Mouse (Mus musculus): ENCODE measurements around the gene Ptger4. TPM values are rescaled to one million over a fixed set of nuclear protein-coding genes. Genes with fewer than 3 reads are reported as not detected.

Gene Ptger4
- polyA plus RNA-seq (2017; shearing (Covaris generic)) = 10 to 100 TPM; 23.6 to 26.3 TPM

GRCm38 (mm10) chr15:5243959-5244905 is at the start of gene Ptger4:
Gene Ptger4, minus strand, starts transcription at chr15:5244187.
- peak; percentile 81 for ATAC-seq

GRCm38 (mm10) chr15:5288412-5288811 is 44.4 kb upstream of the Ptger4 start:
- ATAC-seq = no peak

- no peak for ATAC-seq
These were observed 43.1 kb upstream of the Ptger4 start for GRCm38 (mm10) chr15:5287072-5287471.

- ATAC-seq = no peak
These were observed 37.3 kb upstream of the Ptger4 start for GRCm38 (mm10) chr15:5281316-5281715.

GRCm38 (mm10) chr15:5279831-5280230 is 35.8 kb upstream of the Ptger4 start:
- ATAC-seq = no peak

GRCm38 (mm10) chr15:5278525-5278924 is 34.5 kb upstream of the Ptger4 start:
- ATAC-seq = no peak

GRCm38 (mm10) chr15:5273981-5274380 is 30.0 kb upstream of the Ptger4 start:
- no peak for ATAC-seq

- ATAC-seq = no peak
These were observed 22.1 kb upstream of the Ptger4 start for GRCm38 (mm10) chr15:5266095-5266494.

GRCm38 (mm10) chr15:5262874-5263504 is 19.0 kb upstream of the Ptger4 start:
- peak; percentile 68 for ATAC-seq

GRCm38 (mm10) chr15:5262095-5262667 is 18.2 kb upstream of the Ptger4 start:
- ATAC-seq = no peak

GRCm38 (mm10) chr15:5261004-5261403 is 17.0 kb upstream of the Ptger4 start:
- ATAC-seq = no peak

- no peak for ATAC-seq
These were observed 16.2 kb upstream of the Ptger4 start for GRCm38 (mm10) chr15:5260183-5260582.

- peak; percentile 87 for ATAC-seq
These were observed 6.2 kb upstream of the Ptger4 start for GRCm38 (mm10) chr15:5250182-5250581.

GRCm38 (mm10) chr15:5243036-5243958 is 690 bp downstream of the Ptger4 start:
- peak; percentile 15 for ATAC-seq

GRCm38 (mm10) chr15:5242241-5243035 is 1.5 kb downstream of the Ptger4 start:
- ATAC-seq = no peak

GRCm38 (mm10) chr15:5241304-5242201 is 2.4 kb downstream of the Ptger4 start:
- ATAC-seq = no peak

- no peak for ATAC-seq
These were observed 3.6 kb downstream of the Ptger4 start for GRCm38 (mm10) chr15:5240360-5240759.

GRCm38 (mm10) chr15:5239901-5240300 is 4.1 kb downstream of the Ptger4 start:
- no peak for ATAC-seq

- no peak for ATAC-seq
These were observed 4.6 kb downstream of the Ptger4 start for GRCm38 (mm10) chr15:5239361-5239760.

GRCm38 (mm10) chr15:5238553-5238952 is 5.4 kb downstream of the Ptger4 start:
- ATAC-seq = peak; percentile 25
